Mouse (Mus musculus): Measurements from ENCODE around the gene Pex14. TPM values are rescaled to one million over a fixed set of nuclear protein-coding genes. Genes with fewer than 3 reads are reported as not detected.

Gene Pex14
- 55.6 and 61.6 TPM in 2 replicates for polyA plus RNA-seq (2015; fragmentation: Nextera tagmentation; extraction: Ambion mirVana)

DNA sequence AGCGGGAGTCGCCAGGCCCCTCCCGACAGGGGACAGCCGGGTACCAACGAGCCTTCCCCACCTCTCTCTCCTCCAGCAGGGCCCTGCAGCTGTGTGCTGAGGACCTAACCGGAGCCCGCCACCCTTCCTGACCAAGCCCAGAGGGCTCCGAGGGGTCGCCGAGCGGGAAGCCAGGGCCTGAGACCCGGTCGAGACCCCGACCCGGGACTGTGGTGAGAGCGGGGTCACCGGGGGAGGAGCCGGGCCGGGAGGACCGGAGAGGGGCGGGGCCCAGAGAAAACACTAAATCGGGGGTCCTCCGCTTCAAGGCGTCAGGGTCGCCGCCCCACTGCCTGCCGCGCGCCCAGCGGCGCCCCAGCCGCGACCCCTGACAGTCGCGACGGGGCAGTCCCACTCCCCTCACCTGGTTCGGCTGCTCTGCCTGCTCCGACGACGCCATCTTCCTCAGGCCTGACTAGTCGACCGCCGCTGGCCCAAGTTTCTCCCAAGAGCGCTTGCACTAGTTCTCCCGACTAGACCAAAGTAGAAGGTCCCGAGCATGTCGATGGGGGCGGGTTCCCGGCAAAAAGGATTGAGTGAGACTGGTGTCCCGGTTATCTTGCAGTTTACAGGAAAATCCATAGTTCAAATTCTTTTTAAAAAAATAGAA is at the start of gene Pex14:
Gene Pex14 (minus strand): TSS at position 508 of the 649 bp plus-strand sequence.
- Histone ChIP-seq H3K27me3 (ENCODE audit: insufficient read depth, low read length) (no peaks in the 10 kb centered on the region), H3K27ac (peak within 1 kb of the TSS; percentile 57), H3K4me3 (replicated peaks; ENCODE audit: low read depth, low read length) (peak within 1 kb of the TSS; percentile 99), H3K4me2 (ENCODE audit: low read length) (peak within 1 kb of the TSS; percentile 93), H3K9me3 (replicated peaks; ENCODE audit: low read length) (no peaks in the 10 kb centered on the region), H3K9ac (ENCODE audit: low read depth, low read length) (peak within 1 kb of the TSS; percentile 93), H3K36me3 (ENCODE audit: insufficient read depth, low read length) (no peaks in the 10 kb centered on the region), H3K4me1 (replicated peaks; ENCODE audit: insufficient read depth, low read length) (peaks cover 8% of the 10 kb centered on the region)
- DNase-seq (ENCODE audit: low spot score) (peak; percentile 97), ATAC-seq (replicated peaks; ENCODE audit: low FRiP score, low read depth) (peak; percentile 68)
- under 1% methylated on average over 48 of the region's 50 CpGs for WGBS
- no peak for TF ChIP-seq CTCF (IDR thresholded peaks at IDR 0.05; ENCODE audit: low read depth)

DNA sequence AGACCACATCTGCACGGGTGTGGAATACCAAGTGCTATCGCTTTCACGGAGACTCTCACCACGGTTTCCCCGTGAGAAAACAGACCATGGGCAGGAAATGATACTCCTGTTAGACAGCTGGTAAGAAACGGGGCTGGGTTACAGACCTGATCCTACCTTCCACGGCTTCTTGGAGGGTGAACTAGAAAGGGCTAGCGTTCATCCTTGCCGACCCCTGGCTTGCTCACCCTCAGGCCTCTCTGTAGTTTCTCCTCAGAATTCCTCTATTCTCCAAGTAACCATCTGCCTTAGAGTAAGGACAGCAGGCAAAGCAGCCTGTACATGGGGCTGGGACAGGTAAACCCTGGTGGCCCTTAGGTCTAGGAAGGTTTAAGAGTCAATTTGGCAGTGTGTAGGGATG is 49.5 kb upstream of the Pex14 start:
- ATAC-seq (replicated peaks; ENCODE audit: low FRiP score, low read depth) (no peak), DNase-seq (ENCODE audit: low spot score) (no peak)
- Histone ChIP-seq H3K27me3 (ENCODE audit: insufficient read depth, low read length) (no peaks in the 10 kb centered on the region), H3K9ac (ENCODE audit: low read depth, low read length) (no peak overlapping the region), H3K27ac (no peak overlapping the region), H3K4me2 (ENCODE audit: low read length) (no peak overlapping the region), H3K4me3 (replicated peaks; ENCODE audit: low read depth, low read length) (no peak overlapping the region), H3K9me3 (replicated peaks; ENCODE audit: low read length) (no peaks in the 10 kb centered on the region), H3K36me3 (ENCODE audit: insufficient read depth, low read length) (peaks cover 29% of the 10 kb centered on the region), H3K4me1 (replicated peaks; ENCODE audit: insufficient read depth, low read length) (no peaks in the 10 kb centered on the region)
- 57% methylated on average over 9 of the region's 9 CpGs for whole genome bisulfite sequencing
- TF ChIP-seq CTCF (IDR thresholded peaks at IDR 0.05; ENCODE audit: low read depth): no peak

DNA sequence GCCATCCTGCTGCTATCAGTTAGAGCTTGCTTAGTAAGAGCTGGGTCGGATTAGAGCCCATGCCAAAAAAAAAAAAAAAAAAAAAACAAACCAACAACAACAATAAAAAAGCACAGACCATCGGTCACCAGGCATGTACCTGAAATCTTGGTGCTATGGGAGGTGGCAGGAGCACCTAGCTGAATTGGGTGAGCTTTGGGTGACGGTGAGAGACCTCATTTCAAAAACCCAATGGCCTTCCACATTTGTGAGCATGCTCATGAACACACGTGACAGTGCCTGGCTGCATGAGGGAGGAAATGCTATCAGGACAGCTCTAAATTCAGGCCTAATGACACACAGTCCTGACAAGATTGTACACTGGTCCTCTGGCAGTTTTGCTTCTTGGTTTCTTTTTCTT is 48.4 kb upstream of the Pex14 start:
- Histone ChIP-seq H3K4me2 (ENCODE audit: low read length) (no peak overlapping the region), H3K9ac (ENCODE audit: low read depth, low read length) (no peak overlapping the region), H3K4me1 (replicated peaks; ENCODE audit: insufficient read depth, low read length) (no peaks in the 10 kb centered on the region), H3K27me3 (ENCODE audit: insufficient read depth, low read length) (no peaks in the 10 kb centered on the region), H3K9me3 (replicated peaks; ENCODE audit: low read length) (no peaks in the 10 kb centered on the region), H3K4me3 (replicated peaks; ENCODE audit: low read depth, low read length) (no peak overlapping the region), H3K27ac (no peak overlapping the region), H3K36me3 (ENCODE audit: insufficient read depth, low read length) (peaks cover 18% of the 10 kb centered on the region)
- DNase-seq (ENCODE audit: low spot score) (no peak), ATAC-seq (replicated peaks; ENCODE audit: low FRiP score, low read depth) (no peak)
- 66% methylated on average over 4 of the region's 4 CpGs for WGBS
- TF ChIP-seq CTCF (IDR thresholded peaks at IDR 0.05; ENCODE audit: low read depth): no peak

DNA sequence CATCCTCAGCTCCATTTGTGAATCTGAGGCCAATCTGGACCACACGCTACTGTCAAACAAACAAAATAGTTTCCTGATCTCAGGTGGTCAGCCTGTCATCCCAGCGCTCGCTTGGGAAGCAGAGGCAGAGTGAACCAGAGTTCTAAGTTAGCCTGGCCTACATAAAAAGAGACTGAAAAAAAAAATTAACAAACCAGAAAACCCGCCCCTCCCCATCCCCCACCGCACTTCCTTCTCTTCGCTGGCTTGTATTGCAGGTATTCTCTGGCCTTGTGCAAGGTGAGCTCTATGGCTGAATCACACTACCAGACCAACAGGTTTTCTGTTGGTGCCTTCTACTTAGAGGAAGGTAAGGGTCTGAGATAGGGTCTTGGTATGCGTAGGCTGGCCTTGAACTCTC is 47.9 kb upstream of the Pex14 start:
- Histone ChIP-seq H3K4me1 (replicated peaks; ENCODE audit: insufficient read depth, low read length) (no peaks in the 10 kb centered on the region), H3K27me3 (ENCODE audit: insufficient read depth, low read length) (no peaks in the 10 kb centered on the region), H3K36me3 (ENCODE audit: insufficient read depth, low read length) (peaks cover 12% of the 10 kb centered on the region; the same call in 1 of the 2 replicates), H3K9me3 (replicated peaks; ENCODE audit: low read length) (no peaks in the 10 kb centered on the region), H3K4me2 (ENCODE audit: low read length) (no peak overlapping the region), H3K4me3 (replicated peaks; ENCODE audit: low read depth, low read length) (no peak overlapping the region), H3K9ac (ENCODE audit: low read depth, low read length) (no peak overlapping the region), H3K27ac (no peak overlapping the region)
- DNase-seq (ENCODE audit: low spot score) (no peak), ATAC-seq (replicated peaks; ENCODE audit: low FRiP score, low read depth) (no peak)
- WGBS: 74% methylated on average over 7 of the region's 7 CpGs
- TF ChIP-seq CTCF (IDR thresholded peaks at IDR 0.05; ENCODE audit: low read depth): no peak

DNA sequence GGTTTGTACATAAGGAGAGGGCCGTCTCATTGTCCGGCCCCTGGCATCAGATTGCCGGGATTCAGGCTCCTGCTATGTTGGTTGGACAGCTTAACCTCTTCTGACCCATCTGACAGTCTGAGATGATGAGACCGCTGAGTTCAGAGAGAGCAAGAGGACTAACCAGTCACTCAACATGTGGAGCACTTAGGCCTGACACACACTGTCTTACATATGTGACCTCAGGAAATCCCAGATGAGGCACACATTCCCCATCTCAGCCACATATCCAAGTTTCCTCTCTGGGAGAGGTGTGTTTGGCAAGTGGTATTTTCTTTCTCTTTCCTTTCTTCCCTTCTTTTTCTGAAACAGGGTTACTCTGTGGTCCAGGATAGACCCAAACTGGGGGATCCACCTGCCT is 45.5 kb upstream of the Pex14 start:
- no peak overlapping the region for H3K4me2 ChIP-seq (ENCODE audit: low read length)
- 79% methylated on average over 4 of the region's 4 CpGs for WGBS
- peaks cover 4% of the 10 kb centered on the region; the same call in 1 of the 2 replicates for H3K36me3 ChIP-seq (ENCODE audit: insufficient read depth, low read length)
- H3K4me1 ChIP-seq (replicated peaks; ENCODE audit: insufficient read depth, low read length): no peaks in the 10 kb centered on the region
- no peaks in the 10 kb centered on the region for H3K27me3 ChIP-seq (ENCODE audit: insufficient read depth, low read length)
- no peak overlapping the region for H3K9ac ChIP-seq (ENCODE audit: low read depth, low read length)
- H3K4me3 ChIP-seq (replicated peaks; ENCODE audit: low read depth, low read length): no peak overlapping the region
- TF ChIP-seq CTCF (IDR thresholded peaks at IDR 0.05; ENCODE audit: low read depth): no peak
- no peak overlapping the region for H3K27ac ChIP-seq
- ATAC-seq (replicated peaks; ENCODE audit: low FRiP score, low read depth) (no peak), DNase-seq (ENCODE audit: low spot score) (no peak)
- H3K9me3 ChIP-seq (replicated peaks; ENCODE audit: low read length): no peaks in the 10 kb centered on the region

DNA sequence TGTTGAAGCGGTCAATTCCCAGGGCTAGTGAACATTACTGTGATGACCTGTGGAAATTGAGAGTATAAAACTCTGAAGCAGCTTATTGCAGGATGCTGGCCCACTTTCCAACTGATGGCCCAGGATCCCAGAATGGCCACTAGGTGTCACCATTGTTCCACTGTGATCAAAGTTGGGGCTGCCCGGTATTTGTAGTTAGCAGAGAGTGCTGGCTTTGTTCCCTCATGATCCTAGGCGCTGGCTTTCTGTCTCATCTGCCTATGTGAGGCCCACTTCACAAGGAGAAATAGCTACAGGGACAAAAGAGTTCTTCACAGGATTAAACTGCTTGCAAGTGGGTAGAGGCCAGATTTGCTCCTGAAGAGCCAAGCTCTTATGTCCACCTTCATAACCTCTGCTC is 44.8 kb upstream of the Pex14 start:
- H3K27ac ChIP-seq: no peak overlapping the region
- no peaks in the 10 kb centered on the region for H3K9me3 ChIP-seq (replicated peaks; ENCODE audit: low read length)
- H3K36me3 ChIP-seq (ENCODE audit: insufficient read depth, low read length): no peaks in the 10 kb centered on the region; the same call in 1 of the 2 replicates
- no peak overlapping the region for H3K9ac ChIP-seq (ENCODE audit: low read depth, low read length)
- DNase-seq (ENCODE audit: low spot score) (peak; percentile 95), ATAC-seq (replicated peaks; ENCODE audit: low FRiP score, low read depth) (peak; percentile 72; the same call in 1 of the 2 replicates)
- H3K4me3 ChIP-seq (replicated peaks; ENCODE audit: low read depth, low read length): no peak overlapping the region
- no peak overlapping the region for H3K4me2 ChIP-seq (ENCODE audit: low read length)
- 3% methylated on average over 3 of the region's 3 CpGs for WGBS
- no peaks in the 10 kb centered on the region for H3K4me1 ChIP-seq (replicated peaks; ENCODE audit: insufficient read depth, low read length)
- peak; percentile 99 for TF ChIP-seq CTCF (IDR thresholded peaks at IDR 0.05; ENCODE audit: low read depth)
- no peaks in the 10 kb centered on the region for H3K27me3 ChIP-seq (ENCODE audit: insufficient read depth, low read length)
